Mouse (Mus musculus) frontal cortex, postnatal 25 days (tissue): ENCODE results near the gene Socs3.

Experiments used
- DNase-seq, 2 experiments: peaks; one replicate each; pipeline ENCODE4 v3.0.0; 2022; ENCODE audit warnings: low spot score in 2 of 2

Gene Socs3

GRCm38 (mm10) chr11:117972656-117973558 lies 3.1 kb upstream of the Socs3 start:
- no peak for DNase-seq

- DNase-seq: no peak
These were observed 1.9 kb upstream of the Socs3 start for GRCm38 (mm10) chr11:117971646-117972242.

- no peak for DNase-seq
These were observed 1.3 kb upstream of the Socs3 start for GRCm38 (mm10) chr11:117971100-117971499.

GRCm38 (mm10) chr11:117969100-117969944 lies 525 bp downstream of the Socs3 start:
- DNase-seq: peak; percentile 72 to 77

- no peak for DNase-seq
These were observed 1.1 kb downstream of the Socs3 start for GRCm38 (mm10) chr11:117968716-117969099.

GRCm38 (mm10) chr11:117968016-117968671 lies 1.7 kb downstream of the Socs3 start:
- DNase-seq: no peak

- no peak for DNase-seq
These were observed 2.4 kb downstream of the Socs3 start for GRCm38 (mm10) chr11:117967249-117968015.

- no peak for DNase-seq
These were observed 3.2 kb downstream of the Socs3 start for GRCm38 (mm10) chr11:117966506-117967100.

GRCm38 (mm10) chr11:117965561-117965981 lies 4.3 kb downstream of the Socs3 start:
- no peak for DNase-seq

- DNase-seq: no peak
These were observed 4.8 kb downstream of the Socs3 start for GRCm38 (mm10) chr11:117965052-117965451.

- no peak for DNase-seq
These were observed 5.6 kb downstream of the Socs3 start for GRCm38 (mm10) chr11:117964294-117964693.

- no peak for DNase-seq
These were observed 6.0 kb downstream of the Socs3 start for GRCm38 (mm10) chr11:117963872-117964271.

GRCm38 (mm10) chr11:117963091-117963793 lies 6.6 kb downstream of the Socs3 start:
- peak; percentile 87 to 93 for DNase-seq

GRCm38 (mm10) chr11:117962228-117963067 lies 7.4 kb downstream of the Socs3 start:
- DNase-seq: no peak

- no peak for DNase-seq
These were observed 9.2 kb downstream of the Socs3 start for GRCm38 (mm10) chr11:117960601-117961000.

- no peak for DNase-seq
These were observed 10.0 kb downstream of the Socs3 start for GRCm38 (mm10) chr11:117959741-117960381.

- no peak for DNase-seq
These were observed 10.7 kb downstream of the Socs3 start for GRCm38 (mm10) chr11:117959166-117959565.

- DNase-seq: no peak
These were observed 11.7 kb downstream of the Socs3 start for GRCm38 (mm10) chr11:117958197-117958596.
